Comparison of ENCODE assay signal across 8 mouse cellular contexts in genomic region chr11:77462283-77463100, GRCm38 (mm10). TPM values are rescaled to one million over a fixed set of nuclear protein-coding genes. Genes with fewer than 3 reads are reported as not detected.
DNase-seq lines count a peak whose midpoint lies in the region; ATAC-seq and TF ChIP-seq lines count a peak whose summit lies in the region.

TSS of gene Coro6 (plus strand) at chr11:77462411.

- no peaks in the 10 kb centered on the region for H3K9me3 ChIP-seq in embryonic facial prominence, embryonic 12.5 days
- no peaks in the 10 kb centered on the region for H3K9me3 ChIP-seq in heart, embryonic 12.5 days (replicated peaks)
- H3K9me3 ChIP-seq in kidney, postnatal 0 days (replicated peaks; ENCODE audit: low read length): no peaks in the 10 kb centered on the region
- no peaks in the 10 kb centered on the region for H3K9me3 ChIP-seq in lung, embryonic 15.5 days
- H3K9me3 ChIP-seq in neural tube, embryonic 15.5 days (replicated peaks): no peaks in the 10 kb centered on the region

- no peak for TF ChIP-seq CTCF in kidney, postnatal 0 days (IDR thresholded peaks at IDR 0.05; ENCODE audit: low read depth)

- peak; percentile 32; the same call in 1 of the 2 replicates for ATAC-seq in embryonic facial prominence, embryonic 12.5 days (ENCODE audit: insufficient number of reproducible peaks, insufficient read depth, low FRiP score, low TSS enrichment)
- ATAC-seq in heart, embryonic 12.5 days (ENCODE audit: insufficient number of reproducible peaks, low FRiP score): peak; percentile 75
- ATAC-seq in kidney, postnatal 0 days (replicated peaks; ENCODE audit: low FRiP score, low read depth): peak; percentile 52; the same call in 1 of the 2 replicates
- ATAC-seq in lung, embryonic 15.5 days (ENCODE audit: borderline replicate concordance, extremely low read depth, low FRiP score, low TSS enrichment): peak; percentile 83
- 0 out of 2 replicates have a peak, but pooled peaks have one; percentile 50 for ATAC-seq in neural tube, embryonic 15.5 days (ENCODE audit: low FRiP score)

- H3K4me3 ChIP-seq in embryonic facial prominence, embryonic 12.5 days: peak within 1 kb of the TSS; percentile 62
- H3K4me3 ChIP-seq in heart, embryonic 12.5 days: peak within 1 kb of the TSS; percentile 54
- peak within 1 kb of the TSS; percentile 53 for H3K4me3 ChIP-seq in kidney, postnatal 0 days (replicated peaks; ENCODE audit: low read depth, low read length)
- peak within 1 kb of the TSS; percentile 51 for H3K4me3 ChIP-seq in lung, embryonic 15.5 days
- H3K4me3 ChIP-seq in neural tube, embryonic 15.5 days (replicated peaks): peak within 1 kb of the TSS; percentile 53

- WGBS in embryonic facial prominence, embryonic 12.5 days: under 1% methylated on average over 67 of the region's 73 CpGs
- WGBS in heart, embryonic 12.5 days: 1% methylated on average over 66 of the region's 73 CpGs
- under 1% methylated on average over 65 of the region's 73 CpGs for WGBS in kidney, postnatal 0 days
- under 1% methylated on average over 64 of the region's 73 CpGs for WGBS in lung, embryonic 15.5 days
- WGBS in neural tube, embryonic 15.5 days: under 1% methylated on average over 69 of the region's 73 CpGs

- H3K9ac ChIP-seq in embryonic facial prominence, embryonic 12.5 days: peak within 1 kb of the TSS; percentile 52
- H3K9ac ChIP-seq in heart, embryonic 12.5 days: peak within 1 kb of the TSS; percentile 71
- H3K9ac ChIP-seq in kidney, postnatal 0 days (ENCODE audit: low read depth, low read length): peak within 1 kb of the TSS; percentile 54
- H3K9ac ChIP-seq in lung, embryonic 15.5 days: peak within 1 kb of the TSS; percentile 35
- H3K9ac ChIP-seq in neural tube, embryonic 15.5 days (replicated peaks): peak within 1 kb of the TSS; percentile 56

- peak; percentile 84 for DNase-seq in 416B (ENCODE audit: low read depth)
- DNase-seq in Muller cell, postnatal 12 days (ENCODE audit: inconsistent ontology term): peak; percentile 80
- peak; percentile 71 for DNase-seq in kidney, postnatal 0 days (ENCODE audit: low spot score)
- DNase-seq in right cerebral cortex, postnatal 25 days: no peak

- no peak within 1 kb of the TSS for H3K27ac ChIP-seq in embryonic facial prominence, embryonic 12.5 days
- H3K27ac ChIP-seq in heart, embryonic 12.5 days (ENCODE audit: poor library complexity, severe bottlenecking): peak within 1 kb of the TSS; percentile 87
- H3K27ac ChIP-seq in kidney, postnatal 0 days: no peak within 1 kb of the TSS
- H3K27ac ChIP-seq in lung, embryonic 15.5 days: no peak within 1 kb of the TSS
- no peak within 1 kb of the TSS for H3K27ac ChIP-seq in neural tube, embryonic 15.5 days (replicated peaks)

- H3K36me3 ChIP-seq in embryonic facial prominence, embryonic 12.5 days: no peaks in the 10 kb centered on the region
- H3K36me3 ChIP-seq in heart, embryonic 12.5 days: peaks cover 15% of the 10 kb centered on the region
- H3K36me3 ChIP-seq in kidney, postnatal 0 days (ENCODE audit: insufficient read depth, low read length): no peaks in the 10 kb centered on the region
- no peaks in the 10 kb centered on the region for H3K36me3 ChIP-seq in lung, embryonic 15.5 days
- H3K36me3 ChIP-seq in neural tube, embryonic 15.5 days: no peaks in the 10 kb centered on the region

- H3K4me1 ChIP-seq in embryonic facial prominence, embryonic 12.5 days: peaks cover 9% of the 10 kb centered on the region
- peaks cover 58% of the 10 kb centered on the region for H3K4me1 ChIP-seq in heart, embryonic 12.5 days (replicated peaks)
- peaks cover 14% of the 10 kb centered on the region; the same call in 1 of the 2 replicates for H3K4me1 ChIP-seq in kidney, postnatal 0 days (replicated peaks; ENCODE audit: insufficient read depth, low read length)
- H3K4me1 ChIP-seq in lung, embryonic 15.5 days: peaks cover 30% of the 10 kb centered on the region; the same call in 1 of the 2 replicates
- H3K4me1 ChIP-seq in neural tube, embryonic 15.5 days: peaks cover 13% of the 10 kb centered on the region

- H3K4me2 ChIP-seq in embryonic facial prominence, embryonic 12.5 days (replicated peaks): peak within 1 kb of the TSS; percentile 98
- peak within 1 kb of the TSS; percentile 81 for H3K4me2 ChIP-seq in heart, embryonic 12.5 days
- H3K4me2 ChIP-seq in kidney, postnatal 0 days (ENCODE audit: low read length): peak within 1 kb of the TSS; percentile 98
- H3K4me2 ChIP-seq in lung, embryonic 15.5 days: peak within 1 kb of the TSS; percentile 93
- H3K4me2 ChIP-seq in neural tube, embryonic 15.5 days: peak within 1 kb of the TSS; percentile 96

- peaks cover 70% of the 10 kb centered on the region for H3K27me3 ChIP-seq in embryonic facial prominence, embryonic 12.5 days
- peaks cover 29% of the 10 kb centered on the region for H3K27me3 ChIP-seq in heart, embryonic 12.5 days (replicated peaks)
- H3K27me3 ChIP-seq in kidney, postnatal 0 days (ENCODE audit: insufficient read depth, low read length): peaks cover 10% of the 10 kb centered on the region; the same call in 1 of the 2 replicates
- H3K27me3 ChIP-seq in lung, embryonic 15.5 days: peaks cover 71% of the 10 kb centered on the region
- peaks cover 66% of the 10 kb centered on the region for H3K27me3 ChIP-seq in neural tube, embryonic 15.5 days (replicated peaks)

RNA-seq across cellular contexts. Expression of gene Coro6, which starts in this region (rescaled TPM):
- 0.15 and 0.22 TPM in 2 replicates for polyA plus RNA-seq in embryonic facial prominence, embryonic 12.5 days (2016; fragmentation: Nextera tagmentation; extraction: Ambion mirVana)
- 30.1 and 32.0 TPM in 2 replicates for polyA plus RNA-seq in heart, embryonic 12.5 days (2016; fragmentation: Nextera tagmentation; extraction: Ambion mirVana)
- 0.09 and 0.42 TPM in 2 replicates for polyA plus RNA-seq in kidney, postnatal 0 days (2015; fragmentation: Nextera tagmentation; extraction: Ambion mirVana)
- 0.78 and 0.97 TPM in 2 replicates for polyA plus RNA-seq in lung, embryonic 15.5 days (2015; fragmentation: Nextera tagmentation; extraction: Ambion mirVana)
- 1.3 and 1.5 TPM in 2 replicates for polyA plus RNA-seq in neural tube, embryonic 15.5 days (2015; fragmentation: Nextera tagmentation; extraction: Ambion mirVana)

Comparison
In these comparisons a context has a peak if more than half of its experiments do, and no peak if none do; other contexts are left out.
1. RNA of gene Coro6 (polyA plus RNA-seq): 30.1 to 32.0 TPM in heart, embryonic 12.5 days; 1.3 to 1.5 TPM in neural tube, embryonic 15.5 days, 0.78 to 0.97 TPM in lung, embryonic 15.5 days, 0.15 to 0.22 TPM in embryonic facial prominence, embryonic 12.5 days and 0.09 to 0.42 TPM in kidney, postnatal 0 days; every median in the first group is over 10 times any median in the second.
2. Peak in ATAC-seq, H3K4me3 ChIP-seq, H3K9ac ChIP-seq and H3K4me2 ChIP-seq in embryonic facial prominence, embryonic 12.5 days; RNA of the gene not detected or under 1 TPM.
3. Peak in DNase-seq, ATAC-seq, H3K4me3 ChIP-seq, H3K9ac ChIP-seq and H3K4me2 ChIP-seq in kidney, postnatal 0 days; RNA of the gene not detected or under 1 TPM.
4. Peak in ATAC-seq, H3K4me3 ChIP-seq, H3K9ac ChIP-seq and H3K4me2 ChIP-seq in lung, embryonic 15.5 days; RNA of the gene not detected or under 1 TPM.
5. ATAC-seq: peak in every context shown above with its lines; median percentile 83 in lung, embryonic 15.5 days; 75 in heart, embryonic 12.5 days; 52 in kidney, postnatal 0 days; 50 in neural tube, embryonic 15.5 days; 32 in embryonic facial prominence, embryonic 12.5 days.
6. Peak in every context shown above with its lines, with median percentiles within 50 percentile points of each other: H3K4me2 ChIP-seq, H3K4me3 ChIP-seq and H3K9ac ChIP-seq.